Mouse (Mus musculus): Measurements from ENCODE around the gene Pepd. TPM values are rescaled to one million over a fixed set of nuclear protein-coding genes. Genes with fewer than 3 reads are reported as not detected.
A peak's percentile ranks its signal among the peaks of the same experiment; 100 is the strongest.

Pepd gene
- total RNA-seq, 2 experiments from 2014 or later: 25.6 to 27.0 TPM

- intact Hi-C loops (cut with DNase I): loop anchor here (10.0 kb wide), 1 partner anchor 348 kb away; no protein-coding TSS in a partner anchor
- DNase-seq: no peak
Observed at GRCm38 (mm10) chr7:35023251-35023650, 111.1 kb downstream of the Pepd start.

GRCm38 (mm10) chr7:35024426-35024825 lies 112.2 kb downstream of the Pepd start:
- DNase-seq: no peak
- intact Hi-C loops (cut with DNase I): loop anchor here (10.0 kb wide), 1 partner anchor 350 kb away; no protein-coding TSS in a partner anchor

GRCm38 (mm10) chr7:35025409-35026275 lies 113.5 kb downstream of the Pepd start:
- intact Hi-C loops (cut with DNase I): loop anchor here (1.0 to 10.0 kb wide), 4 partner anchors 93 to 351 kb away; partner anchors contain the start of gene Cebpa
- DNase-seq: peak; percentile 76 to 82

GRCm38 (mm10) chr7:35026276-35026630 lies 114.1 kb downstream of the Pepd start:
- intact Hi-C loops (cut with DNase I): loop anchor here (2.0 to 10.0 kb wide), 3 partner anchors 93 to 351 kb away; partner anchors contain the start of gene Cebpa
- peak in 1 of 2 experiments; percentile 3 for DNase-seq

GRCm38 (mm10) chr7:35026838-35027291 lies 114.7 kb downstream of the Pepd start:
- DNase-seq: no peak
- intact Hi-C loops (cut with DNase I): loop anchor here (2.0 to 10.0 kb wide), 3 partner anchors 92 to 352 kb away; partner anchors contain the start of gene Cebpa

- DNase-seq: no peak
- intact Hi-C loops (cut with DNase I): loop anchor here (2.0 to 10.0 kb wide), 3 partner anchors 91 to 353 kb away; partner anchors contain the start of gene Cebpa
Observed at GRCm38 (mm10) chr7:35027801-35028420, 115.7 kb downstream of the Pepd start.

- no peak for DNase-seq
- intact Hi-C loops (cut with DNase I): loop anchor here (10.0 kb wide), 1 partner anchor 354 kb away; no protein-coding TSS in a partner anchor
Observed at GRCm38 (mm10) chr7:35028559-35028958, 116.4 kb downstream of the Pepd start.

- intact Hi-C loops (cut with DNase I): loop anchor here (10.0 kb wide), 1 partner anchor 354 kb away; no protein-coding TSS in a partner anchor
- DNase-seq: no peak
Observed at GRCm38 (mm10) chr7:35029228-35029627, 117.0 kb downstream of the Pepd start.

GRCm38 (mm10) chr7:35029648-35030047 lies 117.5 kb downstream of the Pepd start:
- intact Hi-C loops (cut with DNase I): loop anchor here (10.0 kb wide), 1 partner anchor 355 kb away; no protein-coding TSS in a partner anchor
- DNase-seq: no peak

GRCm38 (mm10) chr7:35030567-35030966 lies 118.4 kb downstream of the Pepd start:
- intact Hi-C loops (cut with DNase I): no loop called here
- DNase-seq: no peak

- intact Hi-C loops (cut with DNase I): no loop called here
Observed at GRCm38 (mm10) chr7:35035141-35035553, 123.0 kb downstream of the Pepd start.

GRCm38 (mm10) chr7:35035565-35035964 lies 123.4 kb downstream of the Pepd start:
- no peak for DNase-seq
- intact Hi-C loops (cut with DNase I): no loop called here

More at GRCm38 (mm10) chr7:35035141-35035553, 123.0 kb downstream of the Pepd start:
- DNase-seq: peak in 1 of 2 experiments; percentile 49

GRCm38 (mm10) chr7:35036266-35036731 lies 124.1 kb downstream of the Pepd start:
- peak; percentile 51 for DNase-seq
- intact Hi-C loops (cut with DNase I): no loop called here

GRCm38 (mm10) chr7:35037408-35037807 lies 125.2 kb downstream of the Pepd start:
- no peak for DNase-seq
- intact Hi-C loops (cut with DNase I): no loop called here

- DNase-seq: no peak
- intact Hi-C loops (cut with DNase I): no loop called here
Observed at GRCm38 (mm10) chr7:35040176-35040972, 128.2 kb downstream of the Pepd start.

GRCm38 (mm10) chr7:35041286-35042208 lies 129.4 kb downstream of the Pepd start:
- DNase-seq: peak in 1 of 2 experiments; percentile 37
- intact Hi-C loops (cut with DNase I): no loop called here

- intact Hi-C loops (cut with DNase I): no loop called here
- no peak for DNase-seq
Observed at GRCm38 (mm10) chr7:35042209-35042554, 130.0 kb downstream of the Pepd start.

- peak; percentile 50 to 56 for DNase-seq
- intact Hi-C loops (cut with DNase I): no loop called here
Observed at GRCm38 (mm10) chr7:35042759-35043217, 130.6 kb downstream of the Pepd start.

Measured in gastrocnemius, postnatal 36 days (tissue).